Mouse (Mus musculus): ENCODE data around the gene Hoxa5. TPM values are rescaled to one million over a fixed set of nuclear protein-coding genes. Genes with fewer than 3 reads are reported as not detected.

The Hoxa5 gene
- polyA plus RNA-seq, 1 experiment = 1.3 TPM

DNA sequence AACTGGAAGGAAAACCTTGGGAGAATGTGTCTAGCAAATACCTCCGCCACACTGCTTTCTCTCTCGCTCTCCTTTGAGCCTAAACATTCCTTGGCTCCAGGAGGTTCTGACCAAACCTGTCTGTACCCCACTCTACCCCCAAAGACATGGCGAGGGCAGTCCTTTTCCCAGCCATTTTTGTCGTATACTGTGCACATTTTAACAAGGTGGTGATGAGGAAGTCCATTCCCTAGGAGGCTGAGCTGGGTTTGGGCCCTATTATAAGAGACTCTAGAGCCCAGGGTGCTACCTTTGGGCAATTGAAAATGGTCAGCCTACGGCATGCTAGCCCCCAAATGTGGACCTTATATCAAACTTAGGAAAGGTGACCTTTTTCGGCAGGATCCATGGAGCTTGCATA, 31.5 kb upstream of the Hoxa5 start:
- no peaks in the 10 kb centered on the region for H3K36me3 ChIP-seq (ENCODE audit: control insufficient read depth, insufficient read depth, low read length)
- WGBS = 83% methylated on average over 6 of the region's 6 CpGs
- H3K27ac ChIP-seq (ENCODE audit: insufficient read depth, low read length) = no peak overlapping the region
- no peak for DNase-seq (ENCODE audit: low read depth in 1 of 2, low spot score in 2 of 2)
- no peak overlapping the region for H3K4me3 ChIP-seq (ENCODE audit: extremely low read depth, insufficient read depth, insufficient read length)
- H3K27me3 ChIP-seq (ENCODE audit: control insufficient read depth, insufficient read depth, low read length) = peaks cover 46% of the 10 kb centered on the region
- no peak for TF ChIP-seq POLR2A (IDR thresholded peaks at IDR 0.05; ENCODE audit: low read depth, low read length)
- no peak for TF ChIP-seq CTCF (IDR thresholded peaks at IDR 0.05; ENCODE audit: extremely low read depth, insufficient read depth, insufficient read length, insufficient replicate concordance)
- peaks cover 10% of the 10 kb centered on the region for H3K4me1 ChIP-seq (ENCODE audit: control insufficient read depth, insufficient read depth, insufficient read length)

DNA sequence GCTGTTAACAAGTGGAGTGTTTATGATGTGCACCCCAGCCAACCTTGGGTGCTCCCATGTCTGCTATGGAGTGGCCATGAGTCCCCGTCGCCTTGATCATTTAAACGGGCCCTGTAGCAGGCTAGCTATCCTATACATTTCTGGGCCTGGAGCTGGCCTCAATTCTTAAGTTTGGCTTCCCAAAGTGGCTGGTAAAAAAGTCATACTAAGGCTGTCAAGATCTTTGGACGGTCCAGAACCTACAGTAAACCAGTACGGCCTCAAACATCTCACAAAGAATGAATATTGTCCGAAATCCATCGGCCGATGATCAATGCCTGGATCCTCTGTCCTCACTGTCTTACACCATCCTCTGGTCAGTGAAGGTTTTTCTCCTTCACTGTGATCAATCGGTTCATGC, 30.9 kb upstream of the Hoxa5 start:
- Histone ChIP-seq H3K27me3 (ENCODE audit: control insufficient read depth, insufficient read depth, low read length) (peaks cover 46% of the 10 kb centered on the region), H3K4me3 (ENCODE audit: extremely low read depth, insufficient read depth, insufficient read length) (no peak overlapping the region), H3K4me1 (ENCODE audit: control insufficient read depth, insufficient read depth, insufficient read length) (peaks cover 10% of the 10 kb centered on the region), H3K36me3 (ENCODE audit: control insufficient read depth, insufficient read depth, low read length) (no peaks in the 10 kb centered on the region), H3K27ac (ENCODE audit: insufficient read depth, low read length) (no peak overlapping the region)
- no peak for DNase-seq (ENCODE audit: low read depth in 1 of 2, low spot score in 2 of 2)
- TF ChIP-seq POLR2A (IDR thresholded peaks at IDR 0.05; ENCODE audit: low read depth, low read length) = no peak
- no peak for TF ChIP-seq CTCF (IDR thresholded peaks at IDR 0.05; ENCODE audit: extremely low read depth, insufficient read depth, insufficient read length, insufficient replicate concordance)
- WGBS = 83% methylated on average over 9 of the region's 9 CpGs

DNA sequence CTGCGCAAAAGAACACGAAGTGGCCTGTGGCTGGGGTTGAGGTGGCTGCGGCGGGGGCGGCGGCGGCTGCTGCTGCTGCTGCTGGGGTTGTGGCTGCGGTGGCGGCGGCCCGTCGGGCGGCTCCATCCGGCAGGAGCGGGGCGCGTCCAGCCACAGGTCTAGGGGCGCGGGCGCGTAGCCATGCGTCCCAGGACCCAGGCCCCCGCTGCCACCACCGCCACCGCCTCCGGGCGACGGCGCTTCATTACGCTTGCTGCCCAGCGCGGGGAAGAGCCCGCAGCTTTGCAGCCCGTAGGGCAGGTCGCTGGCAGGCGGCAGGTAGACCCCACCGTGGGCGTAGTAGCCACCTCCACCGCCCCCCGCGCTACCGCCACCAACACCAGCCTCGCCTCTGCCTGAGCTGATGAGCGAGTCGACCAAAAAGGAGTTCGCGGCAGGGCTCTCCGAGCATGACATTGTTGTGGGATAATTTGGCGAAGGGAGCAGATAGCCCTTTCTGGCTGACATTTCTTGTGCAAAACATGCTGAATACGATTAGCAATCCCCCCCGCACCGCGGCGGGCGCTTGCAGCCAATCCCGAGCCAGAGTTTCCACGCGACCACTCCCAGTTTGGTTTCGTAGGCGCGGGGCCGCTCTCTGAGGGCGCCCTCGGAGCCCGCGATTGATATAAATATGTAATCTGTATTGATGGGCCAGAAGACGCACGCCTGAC, 30.2 kb upstream of the Hoxa5 start:
- peaks cover 15% of the 10 kb centered on the region for H3K4me1 ChIP-seq (ENCODE audit: control insufficient read depth, insufficient read depth, insufficient read length)
- TF ChIP-seq CTCF (IDR thresholded peaks at IDR 0.05; ENCODE audit: extremely low read depth, insufficient read depth, insufficient read length, insufficient replicate concordance) (no peak), POLR2A (IDR thresholded peaks at IDR 0.05; ENCODE audit: low read depth, low read length) (no peak)
- H3K4me3 ChIP-seq (ENCODE audit: extremely low read depth, insufficient read depth, insufficient read length) = no peak overlapping the region
- WGBS = 3% methylated on average over 68 of the region's 68 CpGs
- no peak for DNase-seq (ENCODE audit: low read depth in 1 of 2, low spot score in 2 of 2)
- no peak overlapping the region for H3K27ac ChIP-seq (ENCODE audit: insufficient read depth, low read length)
- peaks cover 48% of the 10 kb centered on the region for H3K27me3 ChIP-seq (ENCODE audit: control insufficient read depth, insufficient read depth, low read length)
- no peaks in the 10 kb centered on the region for H3K36me3 ChIP-seq (ENCODE audit: control insufficient read depth, insufficient read depth, low read length)

DNA sequence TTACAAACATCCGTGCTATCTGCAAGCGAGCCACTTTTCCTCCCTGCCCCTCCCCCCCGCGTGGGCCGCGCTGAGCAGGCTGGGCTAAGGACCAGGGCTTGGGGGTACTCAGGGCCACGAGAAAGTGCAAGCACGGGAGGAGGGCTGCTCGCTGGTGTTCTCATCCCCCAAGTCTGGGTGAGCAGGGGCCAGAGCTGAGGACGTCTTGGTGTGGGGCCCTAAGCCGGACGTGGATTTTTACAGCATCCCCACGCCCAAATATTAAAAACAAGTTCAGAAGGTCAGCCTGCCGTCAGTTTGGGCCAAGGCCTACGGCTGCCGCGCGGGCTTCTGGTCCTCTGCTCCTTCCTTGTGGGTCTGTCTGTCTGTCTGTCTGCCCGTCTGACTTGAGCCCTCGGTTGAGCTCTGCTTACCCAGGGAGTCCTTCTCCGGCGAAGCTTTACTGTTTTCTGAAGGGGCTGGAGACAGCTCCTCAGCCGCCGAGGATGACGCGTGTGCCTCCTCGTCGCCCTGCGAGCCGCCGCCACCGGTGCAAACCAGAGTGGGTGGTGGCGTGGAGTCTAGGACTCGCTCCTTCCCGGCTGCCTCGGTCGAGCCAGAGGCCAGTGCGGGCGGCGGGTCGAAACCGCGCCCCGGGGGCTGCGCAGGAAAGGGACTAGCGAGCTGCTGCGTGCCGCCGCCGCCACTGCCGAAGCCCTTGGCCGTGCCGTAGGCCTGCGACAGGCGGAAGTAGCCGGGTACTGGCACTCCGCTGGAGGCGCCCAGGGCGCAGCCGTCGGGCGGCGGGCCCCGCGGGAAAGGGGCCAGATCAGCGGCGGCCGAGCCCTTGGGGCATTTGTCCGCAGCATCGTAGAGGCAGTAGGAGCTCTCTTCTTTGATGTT, 29.4 kb upstream of the Hoxa5 start:
- Histone ChIP-seq H3K27ac (ENCODE audit: insufficient read depth, low read length) (no peak overlapping the region), H3K4me1 (ENCODE audit: control insufficient read depth, insufficient read depth, insufficient read length) (peaks cover 20% of the 10 kb centered on the region), H3K36me3 (ENCODE audit: control insufficient read depth, insufficient read depth, low read length) (no peaks in the 10 kb centered on the region), H3K27me3 (ENCODE audit: control insufficient read depth, insufficient read depth, low read length) (peaks cover 50% of the 10 kb centered on the region), H3K4me3 (ENCODE audit: extremely low read depth, insufficient read depth, insufficient read length) (no peak overlapping the region)
- TF ChIP-seq POLR2A (IDR thresholded peaks at IDR 0.05; ENCODE audit: low read depth, low read length) (no peak), CTCF (IDR thresholded peaks at IDR 0.05; ENCODE audit: extremely low read depth, insufficient read depth, insufficient read length, insufficient replicate concordance) (no peak)
- DNase-seq (ENCODE audit: low read depth in 1 of 2, low spot score in 2 of 2) = no peak
- 4% methylated on average over 70 of the region's 70 CpGs for WGBS

DNA sequence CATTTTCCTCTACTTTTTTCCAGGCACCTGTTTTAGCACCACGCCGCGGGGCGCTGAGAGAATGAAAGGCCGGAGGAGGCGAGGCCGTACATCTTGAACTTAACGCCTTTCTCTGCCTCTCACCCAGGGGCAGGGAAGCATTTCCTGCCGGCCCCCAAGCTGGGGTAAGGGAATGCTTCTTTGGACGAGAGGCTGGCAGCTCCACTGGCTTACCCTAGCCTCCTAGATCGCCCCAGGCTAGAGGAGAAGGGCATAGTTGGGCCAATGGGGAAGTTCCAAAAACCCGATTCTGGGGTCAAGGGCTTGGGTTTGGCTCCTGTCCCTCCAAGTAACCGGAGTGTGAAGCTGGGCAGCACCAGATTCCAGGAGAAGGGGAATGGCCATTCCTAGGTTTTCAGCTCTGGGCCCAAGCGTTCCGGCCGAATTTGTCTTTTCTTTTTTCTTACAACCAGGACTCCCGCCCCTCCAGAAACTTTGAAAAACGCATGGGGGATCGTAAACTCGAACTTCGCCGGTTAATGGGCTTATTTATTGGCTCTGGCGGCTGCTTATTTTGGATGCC, 28.7 kb upstream of the Hoxa5 start:
- H3K27me3 ChIP-seq (ENCODE audit: control insufficient read depth, insufficient read depth, low read length) = peaks cover 50% of the 10 kb centered on the region

DNA sequence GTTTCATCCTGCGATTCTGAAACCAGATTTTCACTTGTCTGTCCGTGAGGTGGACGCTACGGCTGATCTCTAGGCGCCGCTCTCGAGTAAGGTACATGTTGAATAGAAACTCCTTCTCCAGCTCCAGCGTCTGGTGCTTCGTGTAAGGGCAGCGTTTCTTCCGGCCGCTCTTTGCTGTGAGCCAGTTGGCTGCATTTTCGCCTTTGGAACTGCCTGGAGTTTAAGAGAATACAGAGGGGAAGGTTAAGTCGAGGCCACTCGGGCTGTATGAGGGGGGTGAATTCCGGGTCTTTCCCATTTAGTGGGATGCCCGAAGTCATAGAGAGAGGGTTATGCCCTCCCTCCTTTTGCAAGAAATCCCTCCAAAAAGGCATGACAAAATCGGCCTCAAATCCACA, 28.2 kb upstream of the Hoxa5 start:
- DNase-seq (ENCODE audit: low read depth in 1 of 2, low spot score in 2 of 2) = no peak
- H3K27me3 ChIP-seq (ENCODE audit: control insufficient read depth, insufficient read depth, low read length) = peaks cover 50% of the 10 kb centered on the region
- H3K27ac ChIP-seq (ENCODE audit: insufficient read depth, low read length) = no peak overlapping the region
- H3K4me3 ChIP-seq (ENCODE audit: extremely low read depth, insufficient read depth, insufficient read length) = peak overlapping the region; percentile 5; the same call in 1 of the 2 replicates
- TF ChIP-seq CTCF (IDR thresholded peaks at IDR 0.05; ENCODE audit: extremely low read depth, insufficient read depth, insufficient read length, insufficient replicate concordance) (no peak), POLR2A (IDR thresholded peaks at IDR 0.05; ENCODE audit: low read depth, low read length) (no peak)
- H3K4me1 ChIP-seq (ENCODE audit: control insufficient read depth, insufficient read depth, insufficient read length) = peaks cover 20% of the 10 kb centered on the region
- 1% methylated on average over 18 of the region's 18 CpGs for WGBS
- no peaks in the 10 kb centered on the region for H3K36me3 ChIP-seq (ENCODE audit: control insufficient read depth, insufficient read depth, low read length)

More for the DNA sequence above, 28.7 kb upstream of the Hoxa5 start:
- DNase-seq (ENCODE audit: low read depth in 1 of 2, low spot score in 2 of 2) = no peak
- Histone ChIP-seq H3K4me1 (ENCODE audit: control insufficient read depth, insufficient read depth, insufficient read length) (peaks cover 20% of the 10 kb centered on the region), H3K27ac (ENCODE audit: insufficient read depth, low read length) (no peak overlapping the region), H3K36me3 (ENCODE audit: control insufficient read depth, insufficient read depth, low read length) (no peaks in the 10 kb centered on the region), H3K4me3 (ENCODE audit: extremely low read depth, insufficient read depth, insufficient read length) (no peak overlapping the region)
- 20% methylated on average over 23 of the region's 23 CpGs for WGBS
- TF ChIP-seq POLR2A (IDR thresholded peaks at IDR 0.05; ENCODE audit: low read depth, low read length) = no peak
- TF ChIP-seq CTCF (IDR thresholded peaks at IDR 0.05; ENCODE audit: extremely low read depth, insufficient read depth, insufficient read length, insufficient replicate concordance) = no peak
